Mouse (Mus musculus) cerebellum, postnatal 10 days (tissue): Measurements from ENCODE around the gene Sumo1.
"Not testable (repeated sequence)": the region's sequence is repeated elsewhere in the genome, so short reads cannot be mapped to it uniquely, and the experiment has no call there.

Experiments used
- DNase-seq, 2 experiments: peaks; one replicate each; pipeline ENCODE4 v3.0.0; 2021; ENCODE audit warnings: mixed read lengths in 2 of 2

The Sumo1 gene

DNA sequence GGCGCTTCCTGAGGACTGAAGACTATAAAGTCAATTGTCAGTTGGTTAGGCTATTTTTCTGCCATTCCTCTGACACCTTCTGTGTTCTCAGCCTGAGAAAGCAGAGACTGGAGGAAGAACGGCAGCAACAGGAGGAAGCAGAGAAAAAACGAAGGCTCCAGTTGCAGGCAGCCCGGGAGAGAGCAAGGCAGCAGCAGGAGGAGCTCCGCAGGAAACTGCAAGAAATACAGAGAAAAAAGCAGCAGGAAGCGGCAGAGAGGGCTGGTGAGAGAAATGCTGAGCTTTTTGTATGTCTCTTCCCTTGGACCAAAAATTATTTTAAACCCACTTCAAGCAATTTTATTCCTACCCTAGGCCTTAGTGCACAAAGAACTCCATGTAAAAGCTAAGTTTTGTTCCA lies 37.6 kb downstream of the Sumo1 start:
- DNase-seq = no peak

DNA sequence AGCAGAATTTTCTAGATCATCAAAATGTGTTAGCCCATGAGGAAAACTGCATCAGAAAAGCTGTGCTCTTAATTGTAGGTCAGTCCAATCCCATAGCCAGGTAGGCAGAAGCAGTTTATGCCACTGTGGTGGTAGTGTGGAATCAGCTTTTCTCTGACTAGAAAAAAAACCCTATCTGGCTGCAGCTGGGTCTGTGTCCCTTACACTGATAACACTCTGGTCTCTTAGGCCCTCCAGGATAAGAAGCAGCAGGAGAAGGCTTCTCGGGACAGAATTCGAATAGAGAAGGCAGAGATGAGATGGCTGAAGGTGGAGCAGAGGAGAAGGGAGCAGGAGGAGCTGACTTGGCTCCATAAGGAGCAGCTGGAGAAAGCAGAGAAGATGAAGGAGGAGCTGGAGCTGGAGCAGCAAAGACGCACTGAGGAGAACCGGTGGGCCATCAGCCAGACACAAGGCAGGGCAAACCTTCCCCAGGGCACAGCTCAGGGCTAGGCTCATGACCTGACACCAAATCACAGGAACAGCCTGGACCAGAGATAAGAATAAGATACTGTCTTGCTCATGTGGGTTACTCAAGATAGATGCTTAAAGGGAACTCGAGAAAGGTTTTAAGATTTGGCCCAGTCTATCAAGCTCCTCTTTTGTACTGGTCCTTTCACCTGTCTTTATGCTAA lies 38.5 kb downstream of the Sumo1 start:
- DNase-seq = no peak

DNA sequence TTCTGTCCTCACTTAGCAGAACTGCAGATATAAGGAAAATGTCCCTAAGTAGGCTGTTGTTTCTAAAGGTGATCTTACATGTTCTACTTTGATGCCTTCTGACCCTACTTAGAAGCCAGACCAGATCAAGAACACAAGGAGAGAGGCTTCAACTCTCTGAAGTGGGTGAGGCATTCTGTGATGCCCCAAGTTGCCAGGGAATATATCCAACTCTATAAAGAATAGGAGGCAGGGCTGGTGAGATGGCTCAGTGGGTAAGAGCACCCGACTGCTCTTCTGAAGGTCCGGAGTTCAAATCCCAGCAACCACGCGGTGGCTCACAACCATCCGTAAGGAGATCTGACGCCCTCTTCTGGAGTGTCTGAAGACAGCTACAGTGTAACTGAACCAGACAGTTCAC lies 40.3 kb downstream of the Sumo1 start:
- not testable (repeated sequence) for DNase-seq

DNA sequence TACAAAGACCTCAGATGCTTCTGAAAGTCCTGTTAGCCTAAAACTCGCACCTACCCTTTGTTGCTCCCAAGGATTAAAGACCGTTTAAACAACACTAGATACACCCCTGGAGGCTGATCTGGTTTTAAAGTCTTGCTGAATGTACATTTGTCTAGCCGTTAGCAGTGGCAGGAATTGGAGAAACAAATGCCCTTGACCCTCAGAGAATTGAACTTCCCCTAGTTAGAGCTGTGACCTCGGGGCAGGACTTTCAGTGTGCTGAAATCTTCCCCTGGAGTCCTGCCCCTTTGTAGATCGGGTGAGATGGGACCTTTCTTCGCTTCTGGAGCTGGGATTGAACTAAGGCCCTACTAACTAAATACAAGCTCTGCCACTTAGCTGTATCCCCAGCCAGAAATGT lies 41.4 kb downstream of the Sumo1 start:
- no peak for DNase-seq

DNA sequence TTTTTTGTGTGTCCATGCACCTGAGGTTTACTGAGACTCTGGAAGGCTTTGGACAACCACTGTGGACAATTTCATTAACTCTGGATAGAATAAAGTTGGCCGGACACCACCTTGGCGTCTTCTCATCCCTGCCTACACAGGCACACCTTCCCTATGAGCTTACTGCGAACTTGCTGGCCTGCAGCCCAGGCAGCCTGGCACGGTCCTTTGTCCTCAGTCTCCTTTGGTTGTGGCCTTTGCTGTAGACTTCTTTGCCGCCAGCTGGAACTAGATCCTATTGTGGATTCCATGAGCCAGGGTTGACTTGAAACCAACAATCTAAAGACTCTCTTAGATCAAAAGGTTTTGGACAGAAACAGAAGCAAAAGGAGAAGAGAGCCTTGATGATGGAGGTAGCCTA lies 45.2 kb downstream of the Sumo1 start:
- DNase-seq = peak; percentile 91 to 95

DNA sequence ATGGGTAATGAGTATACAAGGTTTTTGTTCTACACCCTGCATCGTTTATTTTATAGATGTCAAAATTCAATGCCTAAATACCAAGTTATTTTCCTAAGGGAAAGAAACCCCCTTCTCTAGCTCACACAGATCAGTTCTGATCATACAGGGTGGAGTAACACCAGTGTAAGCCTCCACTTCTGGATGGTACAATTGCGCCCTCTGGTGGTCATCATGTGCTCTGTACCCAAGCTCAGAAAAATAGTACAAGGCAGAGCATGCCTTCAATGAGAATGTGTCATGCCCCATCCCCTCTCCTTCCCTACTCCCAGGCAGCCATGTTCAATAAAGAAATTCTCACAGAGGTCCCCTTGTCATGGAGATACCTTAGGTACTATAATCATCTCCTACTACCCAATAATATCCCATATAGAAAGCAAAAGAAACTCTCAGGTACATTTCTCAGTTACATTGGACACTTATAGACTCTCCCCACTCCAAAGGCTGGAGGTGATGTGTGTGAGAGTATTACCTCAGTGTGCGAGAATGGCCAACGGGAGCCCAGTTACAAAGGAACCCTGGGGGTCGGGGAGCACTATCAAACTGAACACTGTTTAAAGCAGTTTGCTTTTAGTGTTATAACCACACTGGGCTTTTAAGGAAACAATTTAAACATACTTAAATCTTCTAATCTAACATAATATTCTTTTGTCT lies 47.2 kb downstream of the Sumo1 start:
- DNase-seq = peak; percentile 89 to 92

DNA sequence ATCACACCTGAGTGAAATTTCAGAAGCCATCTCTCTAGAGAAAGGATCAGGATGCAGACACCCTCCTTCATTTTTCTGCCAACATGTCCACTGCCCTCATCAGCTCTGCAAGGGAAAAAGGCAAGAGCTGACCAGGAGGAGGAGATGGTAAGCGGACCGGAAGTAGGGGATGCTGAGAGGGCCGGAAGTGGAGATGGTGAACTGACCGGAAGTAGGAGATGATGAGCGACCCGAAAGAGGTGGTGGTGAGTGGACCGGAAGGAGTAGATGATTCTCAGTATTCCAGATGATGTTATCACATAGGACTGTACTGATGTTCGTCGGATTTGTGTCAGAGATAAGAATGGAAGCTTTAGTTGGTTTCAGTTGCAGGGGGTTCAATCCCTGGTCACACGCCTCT lies 51.4 kb downstream of the Sumo1 start:
- DNase-seq = no peak

DNA sequence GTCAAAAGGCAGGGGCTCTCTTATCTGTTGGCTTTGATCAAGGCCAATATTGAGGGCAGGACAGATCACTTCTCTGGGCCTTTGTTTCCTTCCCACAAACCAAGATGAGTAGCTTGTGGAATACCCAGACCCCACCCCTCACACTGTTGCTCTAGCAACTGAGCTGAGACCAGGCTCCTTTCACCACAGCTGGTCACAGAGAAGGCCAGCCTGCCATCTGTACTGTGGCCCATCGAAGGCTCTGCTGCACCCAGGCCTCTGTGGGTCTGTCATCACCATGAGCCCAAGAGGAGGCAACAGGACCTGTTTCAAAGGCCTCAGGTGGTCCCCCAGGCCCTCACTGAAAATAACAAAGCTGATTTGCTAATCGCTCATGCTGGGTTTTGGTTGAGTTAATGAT lies 55.6 kb downstream of the Sumo1 start:
- no peak for DNase-seq

DNA sequence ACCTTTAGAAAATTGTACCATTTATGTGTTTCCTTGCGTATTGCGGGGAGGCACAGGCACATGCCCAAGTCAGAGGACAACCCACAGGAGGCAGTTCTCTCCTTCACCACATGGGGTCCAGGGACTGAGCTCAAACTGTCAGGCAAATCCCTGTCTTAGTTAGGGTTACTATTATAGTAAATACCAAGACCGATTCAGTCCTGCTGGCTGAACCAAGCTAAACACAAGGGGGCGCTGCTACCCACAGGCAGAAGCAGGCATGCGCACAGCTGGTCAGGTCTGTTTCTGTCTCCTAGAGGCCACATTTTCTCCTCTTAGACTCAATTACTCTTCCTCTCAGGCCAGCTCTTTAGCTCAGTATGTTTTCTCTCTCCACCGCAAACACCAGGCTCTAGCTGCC lies 56.8 kb downstream of the Sumo1 start:
- DNase-seq = peak; percentile 76 to 87

DNA sequence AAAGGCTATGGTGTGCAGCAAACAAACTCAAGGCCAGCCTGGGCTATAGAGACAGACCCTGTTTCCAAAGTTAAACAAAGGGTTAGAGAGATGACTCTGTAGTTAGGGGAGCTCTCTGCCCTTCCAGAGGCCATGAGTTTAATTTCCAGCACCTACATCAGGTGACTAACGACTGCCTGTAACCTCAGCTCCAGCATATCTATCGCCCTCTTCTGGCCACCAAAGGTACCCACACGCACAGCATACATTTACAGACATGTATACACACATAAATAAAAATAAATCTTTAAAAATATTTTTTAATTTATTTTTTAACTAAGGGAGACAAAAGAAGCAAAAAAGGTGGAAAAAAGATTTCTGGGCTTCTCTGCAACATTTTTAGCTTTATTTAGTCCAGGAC lies 59.7 kb downstream of the Sumo1 start:
- no peak for DNase-seq

DNA sequence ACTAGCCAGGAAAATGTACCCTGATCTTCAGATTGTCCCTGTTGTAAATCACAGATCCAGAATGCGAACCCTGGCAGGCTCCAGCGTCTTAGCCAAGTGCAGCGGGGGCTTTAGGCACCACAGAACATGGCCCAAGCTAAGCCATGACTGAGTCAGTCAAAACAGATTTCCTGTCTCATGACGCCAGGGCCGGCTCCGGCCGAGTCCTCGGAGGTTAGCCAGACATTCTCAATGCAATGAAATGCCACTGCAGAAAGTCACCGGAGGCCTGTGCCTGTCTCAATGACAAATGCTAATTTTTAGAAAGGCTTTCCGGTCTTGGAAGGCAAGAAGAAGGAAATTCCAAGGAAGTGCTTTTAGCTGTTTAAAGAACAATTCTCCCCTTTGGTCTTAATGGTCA lies 60.7 kb downstream of the Sumo1 start:
- DNase-seq = peak; percentile 42 to 59

DNA sequence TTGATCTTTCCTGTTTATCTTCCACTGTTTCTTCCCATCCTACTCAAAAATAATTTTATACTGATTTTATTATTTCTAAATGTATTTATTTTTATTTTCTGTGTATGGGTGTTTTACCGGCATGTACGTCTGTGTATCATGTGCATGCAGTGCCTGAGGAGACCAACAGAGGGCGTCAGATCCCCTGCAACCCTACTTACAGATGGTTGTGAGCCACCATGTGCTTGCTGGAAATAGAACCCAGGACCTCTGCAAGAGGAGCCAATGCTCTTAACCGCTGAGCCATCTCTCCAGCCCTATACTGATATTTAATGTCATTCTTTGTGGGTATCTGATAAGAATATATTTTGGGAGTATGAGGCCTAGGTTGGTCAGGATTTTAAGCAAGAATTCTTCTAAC lies 61.2 kb downstream of the Sumo1 start:
- peak; percentile 40 to 60 for DNase-seq

DNA sequence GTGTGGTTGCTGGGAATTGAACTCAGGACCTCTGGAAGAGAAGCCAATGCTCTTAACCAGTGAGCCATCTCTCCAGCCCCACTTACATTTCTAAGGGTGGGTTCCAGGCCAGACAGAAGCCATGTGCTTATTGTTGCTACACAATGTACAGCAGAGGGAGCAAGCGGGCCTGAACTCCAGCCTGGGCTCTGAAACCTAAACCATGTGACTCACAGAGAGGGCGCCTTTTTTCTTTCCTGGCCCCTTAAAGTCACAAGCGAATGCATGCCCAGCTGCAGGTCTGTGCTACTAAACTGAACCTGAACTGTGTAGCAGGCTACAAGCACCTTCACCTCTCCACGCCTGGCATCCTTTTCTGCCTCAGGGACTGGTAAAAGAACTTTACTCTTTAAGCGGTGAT lies 61.7 kb downstream of the Sumo1 start:
- no peak for DNase-seq

DNA sequence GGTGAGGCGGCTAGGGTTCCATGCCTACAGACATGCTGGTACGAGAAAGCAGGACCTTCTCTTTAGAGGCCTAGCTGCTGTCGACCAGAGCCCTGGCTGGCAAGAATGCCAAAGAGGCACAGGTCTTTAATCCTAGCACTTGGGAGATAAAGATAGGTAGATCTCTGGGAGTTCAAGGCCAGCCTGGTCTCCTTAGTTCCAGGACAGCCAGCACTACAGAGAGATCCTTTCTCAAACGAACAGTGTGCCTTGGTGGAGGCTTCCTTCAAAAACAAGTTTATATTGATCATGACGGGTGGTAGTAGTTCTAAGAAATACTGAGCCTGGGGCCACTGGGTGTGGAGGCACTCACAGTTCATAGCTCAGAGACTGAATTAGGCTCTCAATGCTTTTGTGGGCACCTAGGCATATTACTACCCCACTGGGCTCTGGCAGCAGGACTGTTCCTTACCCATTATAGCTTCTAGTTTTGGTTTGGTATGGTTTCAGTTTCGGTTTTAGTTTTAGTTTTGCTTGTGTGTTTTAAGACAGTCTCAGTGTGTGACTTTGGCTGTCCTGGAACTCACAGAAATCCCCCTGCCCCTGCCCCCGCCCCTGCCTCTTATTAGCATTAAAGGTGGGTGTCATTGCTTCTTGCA lies 62.4 kb downstream of the Sumo1 start:
- DNase-seq = no peak

DNA sequence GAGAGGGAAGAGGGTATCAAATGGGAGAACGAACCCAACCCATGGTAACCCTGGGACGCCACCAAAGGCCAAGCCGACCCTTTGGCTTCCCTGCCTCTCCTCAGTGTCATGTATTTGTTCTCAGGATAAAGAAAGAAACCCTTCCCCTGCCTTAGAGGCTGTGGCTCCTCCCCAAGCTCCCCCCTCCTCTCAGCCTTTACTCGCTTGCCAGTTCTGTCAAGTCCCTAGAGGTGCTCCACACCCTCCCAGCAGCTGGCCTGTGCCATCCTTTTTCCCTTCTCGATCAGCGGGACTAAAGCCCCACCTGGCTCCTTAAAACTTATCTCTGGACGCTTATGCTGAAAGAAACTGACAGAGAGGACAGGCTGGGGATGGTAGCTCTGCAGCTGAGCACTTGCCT lies 63.6 kb downstream of the Sumo1 start:
- DNase-seq = peak; percentile 67 to 75

DNA sequence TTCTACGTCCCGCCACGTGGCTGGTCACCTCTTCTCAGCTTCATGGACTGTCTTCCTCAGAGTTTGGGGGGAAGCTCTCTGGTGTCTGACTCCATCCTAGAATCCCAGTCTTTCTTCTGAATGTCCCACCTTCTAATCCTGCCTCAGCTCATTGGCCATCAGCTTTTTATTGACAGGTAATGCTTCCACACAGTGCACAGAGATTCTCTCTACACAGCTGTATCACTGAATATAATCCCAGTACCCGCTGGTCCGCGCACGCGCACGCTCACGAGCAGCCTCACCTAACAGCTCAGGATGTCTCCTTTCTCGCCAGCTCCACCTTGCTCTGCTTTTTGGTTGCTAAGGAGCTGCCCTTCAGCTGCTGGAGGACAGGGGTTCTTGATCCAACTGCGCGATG lies 64.2 kb downstream of the Sumo1 start:
- peak in 1 of 2 experiments; percentile 39 for DNase-seq

DNA sequence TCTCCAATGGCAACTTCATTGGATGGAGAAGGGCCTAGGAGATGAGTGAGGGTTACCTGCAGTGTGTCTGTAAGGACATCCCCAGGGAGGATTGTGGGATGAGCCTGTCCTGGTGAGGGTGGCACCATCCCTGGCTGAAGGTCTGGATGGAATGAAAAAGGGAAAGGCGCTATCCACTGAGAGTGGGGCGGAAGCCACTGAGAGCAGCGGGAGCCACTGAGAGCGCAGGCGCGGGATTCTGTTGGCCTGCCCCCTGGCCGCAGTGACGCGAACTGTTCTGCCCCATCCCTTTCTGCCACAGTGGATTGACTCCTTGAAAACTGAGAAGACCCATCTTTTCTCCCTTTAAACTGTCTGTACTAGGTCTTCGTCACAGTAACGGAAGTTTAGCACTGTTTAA lies 66.7 kb downstream of the Sumo1 start:
- DNase-seq = peak; percentile 49 to 61

DNA sequence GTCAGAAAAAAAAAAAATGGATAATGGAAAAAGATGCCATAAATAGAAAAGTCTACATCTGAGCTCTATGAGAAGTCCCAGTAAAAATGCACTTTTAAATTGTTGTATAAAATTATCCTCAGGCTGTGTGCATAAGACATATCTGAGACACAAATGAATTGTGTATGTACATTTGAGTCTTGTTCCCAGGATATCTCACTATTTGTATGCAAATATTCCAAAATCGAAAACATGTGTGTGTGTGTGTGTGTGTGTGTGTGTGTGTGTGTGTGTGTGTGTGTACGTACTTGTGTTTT lies 67.3 kb downstream of the Sumo1 start:
- no peak for DNase-seq

DNA sequence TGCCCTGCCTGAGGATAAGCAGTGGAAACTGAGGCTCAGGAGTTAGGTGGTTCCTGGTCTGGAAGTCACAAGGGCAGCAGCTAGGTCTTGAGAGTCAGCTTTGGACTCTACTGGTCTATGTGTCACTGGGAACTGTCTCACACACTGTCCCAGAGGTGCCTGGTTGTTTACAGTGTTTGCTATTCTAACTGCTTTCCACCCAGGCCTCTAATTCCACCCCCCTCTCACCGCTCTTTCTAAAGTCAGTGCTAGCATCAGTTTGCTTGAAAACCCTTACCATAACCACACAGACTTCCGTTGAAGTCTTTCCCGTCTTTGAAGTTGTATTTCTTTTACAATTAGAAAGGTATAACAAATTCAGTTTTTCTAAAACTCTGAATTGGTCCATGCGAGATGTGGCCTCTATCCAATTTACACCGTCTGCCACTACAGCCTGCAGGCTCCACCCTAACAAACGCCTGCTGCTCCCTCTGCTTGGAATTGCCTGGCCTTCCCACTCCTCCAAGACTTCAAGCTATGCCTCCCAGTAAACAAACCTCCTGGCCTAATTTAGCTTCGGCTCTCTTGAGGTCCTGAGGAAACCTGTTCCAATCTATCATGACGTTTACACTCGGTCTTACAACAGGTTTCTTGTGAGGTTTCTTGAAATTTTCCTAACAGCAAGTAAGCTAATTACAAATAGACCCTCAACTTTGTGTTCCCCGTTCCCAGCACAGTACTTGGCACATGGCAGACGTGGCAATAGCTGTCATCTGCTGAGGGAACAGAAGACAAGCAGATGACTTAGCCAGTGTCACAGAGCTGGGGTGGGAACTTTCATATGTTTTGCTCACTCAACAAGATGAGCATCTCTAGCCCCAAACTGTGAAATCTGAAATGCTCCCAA lies 67.9 kb downstream of the Sumo1 start:
- peak; percentile 81 to 83 for DNase-seq

DNA sequence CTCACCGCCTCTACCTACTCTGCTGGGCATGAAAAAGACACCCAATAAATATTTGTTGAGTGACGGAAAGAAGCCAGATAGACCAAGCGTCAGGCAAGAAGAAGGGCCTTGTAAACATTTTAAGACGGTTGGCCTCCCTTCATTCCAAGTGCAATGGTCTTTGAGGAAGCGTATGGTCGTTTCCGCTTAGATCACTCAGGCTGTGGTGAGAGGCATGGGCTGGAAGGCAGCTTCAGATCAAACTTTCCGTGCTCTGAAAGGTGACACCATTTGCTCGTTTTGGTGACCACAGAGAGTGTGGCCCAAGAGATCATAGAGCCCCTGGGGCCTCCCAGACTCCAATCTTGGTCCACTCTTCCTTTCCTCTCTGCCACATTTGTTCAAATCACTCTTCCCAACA lies 75.0 kb downstream of the Sumo1 start:
- no peak for DNase-seq

DNA sequence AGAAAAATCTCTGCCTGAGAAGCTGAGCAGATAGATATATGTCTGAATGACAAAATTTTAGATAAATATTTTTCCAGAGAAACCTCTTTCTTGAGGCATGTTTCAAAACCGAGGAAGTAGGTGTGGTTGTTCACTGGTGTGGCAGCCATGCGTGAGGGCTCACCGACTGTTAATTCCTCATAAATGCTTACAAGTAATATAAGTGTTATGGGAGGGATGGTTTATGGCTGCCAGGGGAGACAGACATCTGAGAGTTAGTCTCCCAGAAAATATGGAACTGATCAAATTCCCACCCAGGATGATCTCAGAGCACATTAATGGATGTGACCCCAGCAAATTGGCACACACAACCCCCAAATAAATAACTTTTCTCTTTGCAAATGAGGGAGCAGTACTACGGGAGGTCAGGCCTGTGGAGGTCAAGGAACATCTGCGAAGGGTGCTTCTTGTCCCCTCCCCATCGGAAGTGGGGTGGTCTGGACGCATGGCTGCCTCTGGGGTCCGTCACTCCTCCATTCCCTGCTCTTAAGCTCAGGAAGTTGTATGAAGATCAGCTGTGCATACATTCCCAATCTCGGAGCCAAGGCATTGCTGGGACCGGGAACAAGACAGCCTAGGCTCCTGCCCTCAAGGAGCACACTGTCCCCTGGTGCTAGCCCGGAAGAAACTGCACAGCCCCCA lies 75.9 kb downstream of the Sumo1 start:
- DNase-seq = no peak

DNA sequence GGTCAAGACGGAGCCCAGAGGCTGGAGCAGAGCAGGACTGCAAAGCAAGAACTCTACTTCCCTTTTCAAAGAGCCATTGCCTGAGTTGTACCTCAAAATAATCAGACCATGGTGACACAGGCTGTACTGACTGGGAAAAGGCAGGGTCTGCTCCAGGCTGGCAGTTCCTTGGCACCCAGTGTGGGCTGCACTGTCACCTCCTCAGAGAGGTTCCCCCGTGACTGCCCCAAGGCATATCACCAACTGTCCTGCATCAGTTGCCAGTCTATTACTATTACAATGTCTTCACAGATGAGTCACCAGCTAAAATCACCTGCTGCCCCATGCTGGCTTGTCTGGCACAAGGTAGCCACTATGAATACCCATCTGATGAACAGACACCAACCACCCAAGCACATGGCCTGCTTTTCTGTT lies 77.0 kb downstream of the Sumo1 start:
- DNase-seq = peak; percentile 59 to 67

DNA sequence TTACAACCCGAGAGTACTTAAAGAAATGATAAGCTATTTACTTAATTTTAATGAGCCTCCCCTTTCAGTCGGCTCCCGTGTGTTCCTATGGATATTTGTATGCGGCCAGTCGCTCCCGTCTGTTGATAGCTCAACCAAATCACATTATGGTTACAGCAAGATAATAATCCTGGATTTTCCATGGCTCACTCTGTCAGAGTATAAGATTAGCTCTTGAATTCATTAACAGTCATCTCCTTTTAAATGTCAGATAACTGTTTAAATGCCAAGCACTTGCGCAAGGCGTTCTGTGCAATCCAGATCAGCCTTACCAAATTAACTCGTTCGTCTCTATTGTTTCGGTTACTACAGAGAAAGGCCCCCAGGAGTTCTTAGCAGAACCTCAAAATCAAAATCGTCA lies 77.8 kb downstream of the Sumo1 start:
- no peak for DNase-seq
